Mouse (Mus musculus): ENCODE results near the gene Fam198b.

DNA sequence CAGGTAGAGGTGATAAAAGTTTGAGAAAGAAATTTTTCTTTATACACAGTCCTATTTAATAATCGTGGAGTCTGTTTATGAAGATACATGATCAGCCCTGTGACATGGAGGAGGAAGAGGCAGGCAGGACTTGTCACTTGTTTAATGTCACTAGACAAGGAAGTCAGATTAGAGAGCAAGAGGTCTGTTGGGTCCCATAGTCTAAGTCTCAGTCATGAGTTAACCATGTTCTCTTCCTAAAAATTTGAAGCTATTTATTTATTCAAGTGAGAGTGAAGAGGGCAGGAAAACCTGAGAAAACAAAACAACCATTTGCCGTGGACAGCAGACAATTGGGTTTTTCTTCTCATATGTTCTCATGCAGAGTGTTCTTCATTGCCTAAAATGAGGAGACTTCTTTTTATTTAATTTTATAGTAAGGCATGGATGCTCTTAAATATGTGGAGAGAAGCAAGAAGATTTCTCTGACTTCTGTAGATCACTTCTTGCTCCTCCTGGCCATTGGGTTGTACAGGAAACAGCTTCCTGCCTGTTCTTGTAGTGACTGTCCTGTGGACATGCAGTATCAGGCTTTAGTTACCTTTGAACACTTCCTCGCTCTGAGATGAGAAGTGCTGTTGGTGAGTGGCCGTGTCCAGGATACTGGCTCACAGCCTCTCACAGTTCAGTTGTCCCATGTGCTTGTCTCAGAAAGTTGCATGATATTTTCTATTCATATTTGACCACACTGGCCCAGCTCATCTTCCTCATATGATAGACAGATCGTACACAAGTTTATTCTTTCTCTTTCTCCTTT, 22.1 kb downstream of the Fam198b start:
- TF ChIP-seq CEBPB (IDR thresholded peaks at IDR 0.05; ENCODE audit: low read depth) (no peak), CTCF (IDR thresholded peaks at IDR 0.05; ENCODE audit: control insufficient read depth, insufficient read depth, insufficient read length) (no peak), USF1 (IDR thresholded peaks at IDR 0.05; ENCODE audit: low read depth) (no peak), MAX (IDR thresholded peaks at IDR 0.05) (no peak)
